ENCODE assay signal across 7 mouse cellular contexts in the genomic region with DNA sequence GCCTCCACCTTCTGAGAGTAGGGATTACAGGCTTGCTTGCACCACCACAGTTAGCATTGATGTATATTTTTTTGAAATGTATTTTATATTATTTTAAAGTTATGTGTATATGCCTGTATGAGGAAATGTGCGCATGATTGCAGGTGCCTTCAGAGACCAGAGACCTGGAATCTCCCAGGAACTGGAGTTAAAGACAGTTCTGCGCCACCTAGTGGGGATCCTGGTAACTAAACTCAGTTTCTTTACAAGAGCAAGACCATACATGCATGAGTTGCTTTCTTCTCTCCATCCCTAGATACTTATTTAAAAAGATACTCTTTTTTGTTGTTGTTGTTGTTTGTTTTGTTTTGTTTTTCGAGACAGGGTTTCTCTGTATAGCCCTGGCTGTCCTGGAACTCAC. TPM values are rescaled to one million over a fixed set of nuclear protein-coding genes. Genes with fewer than 3 reads are reported as not detected.
DNase-seq lines count a peak whose midpoint lies in the region; ATAC-seq and TF ChIP-seq lines count a peak whose summit lies in the region.

No protein-coding gene starts in this region.

- H3K36me3 ChIP-seq in kidney, embryonic 15.5 days: no peaks in the 10 kb centered on the region
- H3K36me3 ChIP-seq in ES-Bruce4 (ENCODE audit: control insufficient read depth, insufficient read depth, low read length, poor library complexity, severe bottlenecking): no peaks in the 10 kb centered on the region

- H3K4me2 ChIP-seq in kidney, embryonic 15.5 days: no peak overlapping the region

- no peak overlapping the region for H3K9ac ChIP-seq in kidney, embryonic 15.5 days
- no peak overlapping the region for H3K9ac ChIP-seq in ES-Bruce4 (ENCODE audit: low read depth, poor library complexity, severe bottlenecking)

- WGBS in kidney, embryonic 15.5 days: 19% methylated on average over 3 of the region's 3 CpGs

- no peak for ATAC-seq in kidney, embryonic 15.5 days (replicated peaks; ENCODE audit: low FRiP score)

- no peak for TF ChIP-seq EP300 in ES-Bruce4 (IDR thresholded peaks at IDR 0.05; ENCODE audit: insufficient read depth, low read depth, low read length)

- H3K27me3 ChIP-seq in kidney, embryonic 15.5 days: no peaks in the 10 kb centered on the region
- no peaks in the 10 kb centered on the region for H3K27me3 ChIP-seq in ES-Bruce4 (ENCODE audit: control insufficient read depth, insufficient read depth, low read length, poor library complexity, severe bottlenecking)

- no peak overlapping the region for H3K4me3 ChIP-seq in kidney, embryonic 15.5 days (replicated peaks)
- no peak overlapping the region for H3K4me3 ChIP-seq in ES-Bruce4 (ENCODE audit: low read depth, low read length)

- H3K4me1 ChIP-seq in kidney, embryonic 15.5 days: peaks cover 6% of the 10 kb centered on the region
- no peaks in the 10 kb centered on the region for H3K4me1 ChIP-seq in ES-Bruce4 (ENCODE audit: control insufficient read depth, insufficient read depth, low read length)

- intact Hi-C loops in left cerebral cortex, postnatal 25 days (cut with DNase I): no loop called here

- no peak overlapping the region for H3K27ac ChIP-seq in kidney, embryonic 15.5 days
- H3K27ac ChIP-seq in ES-Bruce4 (ENCODE audit: insufficient read depth, low read length): no peak overlapping the region

- no peaks in the 10 kb centered on the region for H3K9me3 ChIP-seq in kidney, embryonic 15.5 days (replicated peaks)
- no peaks in the 10 kb centered on the region for H3K9me3 ChIP-seq in ES-Bruce4 (replicated peaks; ENCODE audit: control insufficient read depth, insufficient read depth, low read length, poor library complexity, severe bottlenecking)

- peak; percentile 64 to 81 for DNase-seq in kidney, adult 8-10 months
- DNase-seq in ZHBTc4 (ENCODE audit: low read depth, low spot score): peak; percentile 89
- DNase-seq in embryo, embryonic 11.5 days (ENCODE audit: low read depth, low spot score): peak; percentile 69
- DNase-seq in left cerebral cortex, postnatal 25 days (ENCODE audit: low spot score in 2 of 2): peak; percentile 58 to 82
- peak; percentile 62 to 84 for DNase-seq in right cerebral cortex, postnatal 10 days (ENCODE audit: low spot score in 2 of 2)

- TF ChIP-seq CTCF in ES-Bruce4 (IDR thresholded peaks at IDR 0.05; ENCODE audit: low read depth, low read length): peak; percentile 29

- TF ChIP-seq POLR2A in ES-Bruce4 (IDR thresholded peaks at IDR 0.05; ENCODE audit: insufficient read depth, low read length): no peak

RNA-seq across cellular contexts. Expression of gene Ggcx, which starts 4.5 kb away (rescaled TPM):
- 32.5 and 36.0 TPM in 2 replicates for polyA plus RNA-seq in kidney, embryonic 15.5 days (2015; fragmentation: Nextera tagmentation; extraction: Ambion mirVana)
- polyA plus RNA-seq in ES-Bruce4 (2011; ENCODE audit: insufficient read depth, insufficient read length, low read depth, missing spikeins): 16.6 and 18.8 TPM in 2 replicates
- 10 to 100 TPM; 19.2 to 19.3 TPM for total RNA-seq in left cerebral cortex, postnatal 25 days (2021)

RNA-seq across cellular contexts. Expression of gene Vamp8, which starts 19.1 kb away (rescaled TPM):
- polyA plus RNA-seq in kidney, embryonic 15.5 days (2015; fragmentation: Nextera tagmentation; extraction: Ambion mirVana): 146 and 150 TPM in 2 replicates
- polyA plus RNA-seq in ES-Bruce4 (2011; ENCODE audit: insufficient read depth, insufficient read length, low read depth, missing spikeins): 25.6 and 28.4 TPM in 2 replicates
- total RNA-seq in left cerebral cortex, postnatal 25 days (2021): 10 to 100 TPM; 10.5 to 12.7 TPM

RNA-seq across cellular contexts. Expression of gene Vamp5, which starts 29.3 kb away (rescaled TPM):
- polyA plus RNA-seq in kidney, embryonic 15.5 days (2015; fragmentation: Nextera tagmentation; extraction: Ambion mirVana): 35.0 and 40.7 TPM in 2 replicates
- polyA plus RNA-seq in ES-Bruce4 (2011; ENCODE audit: insufficient read depth, insufficient read length, low read depth, missing spikeins): 1.9 and 2.2 TPM in 2 replicates
- 1 to 10 TPM; 4.0 to 4.6 TPM for total RNA-seq in left cerebral cortex, postnatal 25 days (2021)

RNA-seq across cellular contexts. Expression of gene Mat2a, which starts 29.8 kb away (rescaled TPM):
- 418 and 431 TPM in 2 replicates for polyA plus RNA-seq in kidney, embryonic 15.5 days (2015; fragmentation: Nextera tagmentation; extraction: Ambion mirVana)
- 200 and 211 TPM in 2 replicates for polyA plus RNA-seq in ES-Bruce4 (2011; ENCODE audit: insufficient read depth, insufficient read length, low read depth, missing spikeins)
- 100 to 1,000 TPM; 168 to 176 TPM for total RNA-seq in left cerebral cortex, postnatal 25 days (2021)

RNA-seq across cellular contexts. Expression of gene Rnf181, which starts 42.8 kb away (rescaled TPM):
- polyA plus RNA-seq in kidney, embryonic 15.5 days (2015; fragmentation: Nextera tagmentation; extraction: Ambion mirVana): 116 and 130 TPM in 2 replicates
- polyA plus RNA-seq in ES-Bruce4 (2011; ENCODE audit: insufficient read depth, insufficient read length, low read depth, missing spikeins): 79.6 and 84.0 TPM in 2 replicates
- total RNA-seq in left cerebral cortex, postnatal 25 days (2021): 10 to 100 TPM; 69.9 to 71.1 TPM

Comparison
In these comparisons a context has a peak if more than half of its experiments do, and no peak if none do; other contexts are left out.
1. RNA of gene Vamp5, which starts 29.3 kb away (polyA plus RNA-seq): 35.0 to 40.7 TPM in kidney, embryonic 15.5 days; 1.9 to 2.2 TPM in ES-Bruce4; every median in the first group is over 10 times any median in the second.
2. Peak in every context shown above with its lines, with median percentiles within 50 percentile points of each other: DNase-seq.